Mouse (Mus musculus): ENCODE results near the gene Fbxo40. TPM values are rescaled to one million over a fixed set of nuclear protein-coding genes. Genes with fewer than 3 reads are reported as not detected.

The Fbxo40 gene
- total and polyA plus RNA-seq, 3 experiments: 0.08 to 0.15 TPM; not detected in 1

DNA sequence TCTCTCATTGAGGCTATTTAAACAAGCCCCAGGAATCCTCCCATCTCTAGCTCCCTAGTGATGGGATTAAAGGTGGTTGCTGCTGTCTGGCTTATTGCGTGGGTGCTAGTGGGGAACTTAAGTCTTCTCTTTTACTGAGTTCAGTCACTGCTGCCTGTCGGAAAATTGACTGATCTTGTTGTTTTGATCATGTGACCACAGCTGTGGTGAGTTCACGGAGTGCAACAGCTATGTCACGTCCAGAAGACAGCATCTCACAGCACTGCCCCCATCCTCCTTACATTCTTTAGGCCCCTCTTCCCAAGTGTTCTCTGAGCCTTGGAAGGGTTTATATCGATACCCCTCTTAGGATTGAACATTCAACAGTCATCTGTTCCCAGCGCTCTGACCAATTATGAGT lies 19.0 kb upstream of the Fbxo40 start:
- no peak for TF ChIP-seq CHD1 (IDR thresholded peaks at IDR 0.05; ENCODE audit: low read depth, low read length)
- TF ChIP-seq EP300 (IDR thresholded peaks at IDR 0.05; ENCODE audit: low read depth in 1 of 2, low read length in 2 of 2): no peak
- TF ChIP-seq USF1 (IDR thresholded peaks at IDR 0.05; ENCODE audit: low read depth, low read length): 0 out of 2 replicates have a peak, but pooled peaks have one; percentile 32
- no peak for TF ChIP-seq MXI1 (IDR thresholded peaks at IDR 0.05; ENCODE audit: low read depth, low read length)
- TF ChIP-seq HCFC1 (IDR thresholded peaks at IDR 0.05; ENCODE audit: low read depth, low read length): no peak
- no peak for TF ChIP-seq BHLHE40 (IDR thresholded peaks at IDR 0.05; ENCODE audit: borderline replicate concordance, low read depth, low read length)
- TF ChIP-seq RAD21 (IDR thresholded peaks at IDR 0.05; ENCODE audit: low read depth, low read length): no peak
- no peak for TF ChIP-seq CTCF (IDR thresholded peaks at IDR 0.05 in 2 of 3, conservative IDR thresholded peaks at IDR 0.05 in 1 of 3; ENCODE audit: control insufficient read depth in 1 of 3, insufficient read depth in 1 of 3, low read depth in 2 of 3, low read length in 3 of 3, poor library complexity in 1 of 3, severe bottlenecking in 1 of 3)
- H3K79me2 ChIP-seq (ENCODE audit: control insufficient read depth, insufficient read depth, low read length, poor library complexity): peaks cover 16% of the 10 kb centered on the region
- H3K9me3 ChIP-seq (replicated peaks; ENCODE audit: insufficient read depth, low read length): no peaks in the 10 kb centered on the region
- no peak for DNase-seq (ENCODE audit: low read depth, low spot score)
- no peak overlapping the region for H3K27ac ChIP-seq (ENCODE audit: control insufficient read depth, low read depth, low read length)
- no peak overlapping the region for H3K9ac ChIP-seq (ENCODE audit: control insufficient read depth, low read depth, low read length, poor library complexity, severe bottlenecking)
- no peak overlapping the region for H3K4me3 ChIP-seq (ENCODE audit: control insufficient read depth in 1 of 2, insufficient read depth in 1 of 2, low read depth in 2 of 2, low read length in 2 of 2)
- peaks cover 0 to 11% of the 10 kb centered on the region in 2 experiments; a peak in 1 of 4 replicates for H3K4me1 ChIP-seq (ENCODE audit: control insufficient read depth in 1 of 2, insufficient read depth in 2 of 2, low read length in 2 of 2)
- H3K27me3 ChIP-seq (ENCODE audit: control insufficient read depth in 1 of 2, insufficient read depth in 2 of 2, low read length in 2 of 2): peaks cover 0 to 8% of the 10 kb centered on the region in 2 experiments; a peak in 3 of 4 replicates
- H3K36me3 ChIP-seq (ENCODE audit: control insufficient read depth in 1 of 2, insufficient read depth in 2 of 2, low read length in 2 of 2): peaks cover 0 to 11% of the 10 kb centered on the region in 2 experiments; a peak in 3 of 4 replicates

DNA sequence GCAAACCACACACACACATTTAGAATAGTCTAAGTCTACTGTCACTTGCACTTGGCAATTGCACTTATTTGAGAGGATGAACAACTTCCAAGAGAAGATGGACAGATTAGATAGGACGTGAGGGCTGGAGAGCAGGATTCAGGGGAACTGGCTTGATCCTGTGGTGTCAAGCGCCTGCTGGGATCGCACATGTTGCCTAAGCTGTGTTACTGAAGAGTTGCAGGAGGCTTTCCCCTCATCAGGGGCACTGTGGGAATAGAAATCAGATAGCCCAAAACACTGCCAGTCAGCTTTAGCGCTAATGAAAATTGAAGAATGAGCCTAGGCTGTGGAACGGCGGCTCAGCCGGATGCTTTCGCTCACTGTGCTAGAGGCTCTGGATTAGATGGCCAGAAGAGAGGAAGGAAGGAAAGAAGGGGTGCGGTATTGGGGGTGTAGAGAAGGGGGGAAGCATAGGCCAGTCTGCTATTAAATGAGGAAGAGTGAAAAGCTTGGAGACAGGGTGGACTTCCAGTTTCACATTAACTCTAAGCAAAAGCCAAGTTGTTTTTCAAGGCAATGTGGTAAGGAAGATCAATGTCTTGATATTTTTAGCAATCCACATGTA lies 9.2 kb upstream of the Fbxo40 start:
- no peak overlapping the region for H3K27ac ChIP-seq (ENCODE audit: control insufficient read depth, low read depth, low read length)
- H3K4me3 ChIP-seq (ENCODE audit: control insufficient read depth in 1 of 2, insufficient read depth in 1 of 2, low read depth in 2 of 2, low read length in 2 of 2): no peak overlapping the region
- no peaks in the 10 kb centered on the region for H3K4me1 ChIP-seq (ENCODE audit: control insufficient read depth in 1 of 2, insufficient read depth in 2 of 2, low read length in 2 of 2)
- no peak for DNase-seq (ENCODE audit: low read depth, low spot score)
- H3K79me2 ChIP-seq (ENCODE audit: control insufficient read depth, insufficient read depth, low read length, poor library complexity): no peaks in the 10 kb centered on the region
- TF ChIP-seq MAX (IDR thresholded peaks at IDR 0.05; ENCODE audit: low read length) (no peak), TBP (IDR thresholded peaks at IDR 0.05; ENCODE audit: low read depth, low read length) (no peak), ZNF384 (IDR thresholded peaks at IDR 0.05; ENCODE audit: low read depth, low read length) (no peak), GABPA (IDR thresholded peaks at IDR 0.05; ENCODE audit: low read depth, low read length) (no peak), ELF1 (IDR thresholded peaks at IDR 0.05; ENCODE audit: low read depth, low read length) (no peak), UBTF (IDR thresholded peaks at IDR 0.05; ENCODE audit: borderline replicate concordance, insufficient read depth, low read depth, low read length) (no peak), POLR2A (IDR thresholded peaks at IDR 0.05; ENCODE audit: control insufficient read depth in 1 of 2, insufficient read depth in 1 of 2, low read depth in 1 of 2, low read length in 2 of 2, poor library complexity in 1 of 2) (no peak), USF2 (IDR thresholded peaks at IDR 0.05; ENCODE audit: borderline replicate concordance in 1 of 2, insufficient read depth in 1 of 2, low read depth in 1 of 2, low read length in 2 of 2) (no peak), POLR2AphosphoS5 (IDR thresholded peaks at IDR 0.05; ENCODE audit: borderline replicate concordance, low read depth, low read length) (no peak), MAZ (IDR thresholded peaks at IDR 0.05; ENCODE audit: low read depth, low read length) (no peak), ETS1 (IDR thresholded peaks at IDR 0.05; ENCODE audit: low read depth, low read length) (no peak), NELFE (IDR thresholded peaks at IDR 0.05; ENCODE audit: low read depth, low read length) (no peak), ZC3H11A (IDR thresholded peaks at IDR 0.05; ENCODE audit: low read depth, low read length) (no peak), JUND (IDR thresholded peaks at IDR 0.05; ENCODE audit: low read depth, low read length) (no peak), TCF12 (IDR thresholded peaks at IDR 0.05; ENCODE audit: low read depth, low read length) (no peak)
- no peaks in the 10 kb centered on the region for H3K9me3 ChIP-seq (replicated peaks; ENCODE audit: insufficient read depth, low read length)
- H3K27me3 ChIP-seq (ENCODE audit: control insufficient read depth in 1 of 2, insufficient read depth in 2 of 2, low read length in 2 of 2): peaks cover 1 to 8% of the 10 kb centered on the region in 2 experiments; a peak in 3 of 4 replicates
- no peaks in the 10 kb centered on the region for H3K36me3 ChIP-seq (ENCODE audit: control insufficient read depth in 1 of 2, insufficient read depth in 2 of 2, low read length in 2 of 2)
- no peak overlapping the region for H3K9ac ChIP-seq (ENCODE audit: control insufficient read depth, low read depth, low read length, poor library complexity, severe bottlenecking)
